10 mouse cellular contexts compared by ENCODE assay signal in genomic region chr5:118359646-118360373, GRCm38 (mm10).
DNase-seq lines count a peak whose midpoint lies in the region; ATAC-seq lines count a peak whose summit lies in the region.
"Had no signal": no experiment of that assay in that cellular context is flagged by ENCODE, and none has a peak within 500 bp of the region (broad histone marks: within the 10 kb centered on the region; RNA-seq: fewer than 3 reads in every experiment).

No protein-coding gene starts in this region.

- WGBS in intestine, embryonic 16.5 days, result 55% methylated on average over 13 of the region's 13 CpGs

- no peak overlapping the region for H3K27ac ChIP-seq in intestine, embryonic 16.5 days (ENCODE audit: low read length)
- H3K27ac ChIP-seq: embryonic facial prominence, embryonic 15.5 days; midbrain, embryonic 12.5 days had no signal

- peak; percentile 64 for ATAC-seq in common myeloid progenitor, adult 5-6 weeks (replicated peaks; ENCODE audit: low read depth, poor library complexity, severe bottlenecking)
- peak; percentile 56; the same call in 1 of the 2 replicates for ATAC-seq in megakaryocyte-erythroid progenitor cell, adult 5-6 weeks (replicated peaks; ENCODE audit: low FRiP score, low TSS enrichment, poor library complexity, severe bottlenecking)
- ATAC-seq in intestine, embryonic 16.5 days, result no peak

- no peaks in the 10 kb centered on the region for H3K36me3 ChIP-seq in intestine, embryonic 16.5 days (ENCODE audit: control insufficient read depth, insufficient read depth, low read length)
- H3K36me3 ChIP-seq: embryonic facial prominence, embryonic 15.5 days; midbrain, embryonic 12.5 days had no signal

- peak; percentile 33 for DNase-seq in gastrocnemius, postnatal 25 days
- DNase-seq in gastrocnemius, postnatal 10 days, result no peak
- peak; percentile 89 for DNase-seq in A20 (ENCODE audit: low read depth, low spot score)
- no peak for DNase-seq in cerebellum, adult 11-12 months
- DNase-seq in urinary bladder, postnatal 10 days (ENCODE audit: low spot score), result no peak

- H3K4me3 ChIP-seq in intestine, embryonic 16.5 days (ENCODE audit: low read length), result no peak overlapping the region
- H3K4me3 ChIP-seq: embryonic facial prominence, embryonic 15.5 days; midbrain, embryonic 12.5 days had no signal

- H3K9ac ChIP-seq in intestine, embryonic 16.5 days (ENCODE audit: low read depth, low read length), result no peak overlapping the region
- H3K9ac ChIP-seq: embryonic facial prominence, embryonic 15.5 days; midbrain, embryonic 12.5 days had no signal

- H3K4me2 ChIP-seq in intestine, embryonic 16.5 days (ENCODE audit: low read depth, low read length), result no peak overlapping the region
- H3K4me2 ChIP-seq: embryonic facial prominence, embryonic 15.5 days; midbrain, embryonic 12.5 days had no signal

- no peaks in the 10 kb centered on the region for H3K27me3 ChIP-seq in intestine, embryonic 16.5 days (replicated peaks; ENCODE audit: control insufficient read depth, insufficient read depth, low read length)
- H3K27me3 ChIP-seq: embryonic facial prominence, embryonic 15.5 days had no signal

- H3K4me1 ChIP-seq in intestine, embryonic 16.5 days (ENCODE audit: control insufficient read depth, insufficient read depth, low read length), result 0 out of 2 replicates have a peak, but pooled peaks cover 3% of the 10 kb centered on the region

- no peaks in the 10 kb centered on the region for H3K9me3 ChIP-seq in intestine, embryonic 16.5 days (ENCODE audit: control insufficient read depth, low read length)
- H3K9me3 ChIP-seq: embryonic facial prominence, embryonic 15.5 days; midbrain, embryonic 12.5 days had no signal

Comparison
In these comparisons a context has a peak if more than half of its experiments do, and no peak if none do; other contexts are left out.
1. DNase-seq: peak in gastrocnemius, postnatal 25 days (single experiment) and A20 (single experiment); none in gastrocnemius, postnatal 10 days (single experiment), cerebellum, adult 11-12 months (single experiment) and urinary bladder, postnatal 10 days (single experiment).